Mouse (Mus musculus) retina, postnatal 1 day (tissue): Measurements from ENCODE around the gene Hspb8.
"Not testable (repeated sequence)": the region's sequence is repeated elsewhere in the genome, so short reads cannot be mapped to it uniquely, and the experiment has no call there.

Experiments
- DNase-seq: peaks from one replicate; pipeline ENCODE4 v3.0.0-alpha.2; 2012

Gene Hspb8

GRCm38 (mm10) chr5:116426701-116427100, 4.0 kb upstream of the Hspb8 start:
- no peak for DNase-seq

- not testable (repeated sequence) for DNase-seq
Measured at GRCm38 (mm10) chr5:116425709-116426108, 3.0 kb upstream of the Hspb8 start.

- no peak for DNase-seq
Measured at GRCm38 (mm10) chr5:116425273-116425672, 2.6 kb upstream of the Hspb8 start.

GRCm38 (mm10) chr5:116423746-116424145, 1.1 kb upstream of the Hspb8 start:
- no peak for DNase-seq

- no peak for DNase-seq
Measured at GRCm38 (mm10) chr5:116421791-116422481, 728 bp downstream of the Hspb8 start.

GRCm38 (mm10) chr5:116420759-116421225, 1.9 kb downstream of the Hspb8 start:
- peak; percentile 44 for DNase-seq

GRCm38 (mm10) chr5:116420213-116420612, 2.5 kb downstream of the Hspb8 start:
- no peak for DNase-seq

- no peak for DNase-seq
Measured at GRCm38 (mm10) chr5:116419322-116420045, 3.2 kb downstream of the Hspb8 start.

GRCm38 (mm10) chr5:116416208-116416607, 6.5 kb downstream of the Hspb8 start:
- no peak for DNase-seq

GRCm38 (mm10) chr5:116409689-116410590, 12.7 kb downstream of the Hspb8 start:
- peak; percentile 63 for DNase-seq

- no peak for DNase-seq
Measured at GRCm38 (mm10) chr5:116408965-116409364, 13.7 kb downstream of the Hspb8 start.

- no peak for DNase-seq
Measured at GRCm38 (mm10) chr5:116407936-116408335, 14.7 kb downstream of the Hspb8 start.

- no peak for DNase-seq
Measured at GRCm38 (mm10) chr5:116407321-116407720, 15.3 kb downstream of the Hspb8 start.

GRCm38 (mm10) chr5:116406507-116406906, 16.2 kb downstream of the Hspb8 start:
- no peak for DNase-seq

- DNase-seq, result no peak
Measured at GRCm38 (mm10) chr5:116405934-116406333, 16.7 kb downstream of the Hspb8 start.

GRCm38 (mm10) chr5:116404063-116404462, 18.6 kb downstream of the Hspb8 start:
- DNase-seq, result no peak

- no peak for DNase-seq
Measured at GRCm38 (mm10) chr5:116400801-116401200, 21.9 kb downstream of the Hspb8 start.

- no peak for DNase-seq
Measured at GRCm38 (mm10) chr5:116400042-116400730, 22.5 kb downstream of the Hspb8 start.

GRCm38 (mm10) chr5:116396104-116396503, 26.6 kb downstream of the Hspb8 start:
- no peak for DNase-seq

- DNase-seq, result peak; percentile 85
Measured at GRCm38 (mm10) chr5:116392603-116393002, 30.1 kb downstream of the Hspb8 start.

- peak; percentile 65 for DNase-seq
Measured at GRCm38 (mm10) chr5:116389856-116390542, 32.7 kb downstream of the Hspb8 start.

GRCm38 (mm10) chr5:116389321-116389720, 33.3 kb downstream of the Hspb8 start:
- DNase-seq, result no peak
